Mouse (Mus musculus): ENCODE measurements around the gene C1ra.
A peak's percentile ranks its signal among the peaks of the same experiment; 100 is the strongest.
"Not testable (repeated sequence)": the region's sequence is repeated elsewhere in the genome, so short reads cannot be mapped to it uniquely, and the experiment has no call there.

C1ra gene

DNA sequence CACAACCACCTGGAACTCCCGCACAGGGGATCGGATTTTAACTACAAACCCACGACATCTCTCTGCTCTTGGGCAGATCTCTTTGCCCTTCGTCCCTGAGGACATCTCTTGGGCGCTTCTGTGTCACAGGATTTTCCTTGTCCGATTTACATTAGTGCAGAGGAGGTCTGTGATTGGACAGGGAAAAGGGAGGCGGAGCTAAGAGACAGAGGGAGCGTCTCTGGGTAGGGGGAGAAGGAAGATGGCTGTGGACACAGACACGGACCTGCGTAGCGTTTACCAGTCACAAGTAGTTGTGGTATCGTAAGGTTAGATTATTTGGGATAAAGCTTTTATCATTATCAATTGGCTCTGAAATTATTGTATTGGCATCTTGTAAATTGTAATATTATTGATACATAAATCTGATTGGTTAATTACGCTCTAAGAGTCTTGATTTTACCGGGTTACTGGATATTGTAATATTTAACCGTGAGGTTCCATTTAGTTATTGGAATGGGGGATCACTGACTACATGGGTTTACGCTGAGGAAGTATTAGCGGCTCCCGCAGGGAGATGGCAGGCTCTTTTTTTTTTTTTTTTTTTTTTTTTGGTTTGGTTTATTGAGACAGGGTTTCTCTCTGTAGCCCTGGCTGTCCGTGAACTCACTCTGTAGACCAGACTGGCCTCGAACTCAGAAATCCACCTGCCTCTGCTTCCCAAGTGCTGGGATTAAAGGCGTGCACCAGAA is 26.6 kb upstream of the C1ra start:
- no peak for DNase-seq (ENCODE audit: low read depth)

DNA sequence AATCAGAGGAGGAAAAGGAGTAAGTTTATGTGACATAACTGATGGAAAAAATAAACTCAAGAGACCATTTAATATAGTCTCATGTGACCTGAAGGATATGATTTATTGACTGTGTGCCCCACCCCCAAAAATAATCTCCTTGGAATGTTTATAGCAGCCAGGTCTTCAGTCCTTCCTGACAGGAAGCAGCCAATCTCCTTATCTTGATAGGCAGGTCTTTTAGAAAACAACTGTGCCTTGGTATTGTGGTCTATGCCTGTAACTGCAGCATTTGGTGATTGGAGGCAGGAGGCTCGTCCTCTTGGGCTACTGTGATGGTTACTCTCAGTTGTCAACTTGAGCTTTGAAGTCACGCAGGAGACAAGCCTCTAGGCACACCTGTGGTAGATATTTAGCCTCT is 24.7 kb upstream of the C1ra start:
- DNase-seq (ENCODE audit: low read depth): no peak

DNA sequence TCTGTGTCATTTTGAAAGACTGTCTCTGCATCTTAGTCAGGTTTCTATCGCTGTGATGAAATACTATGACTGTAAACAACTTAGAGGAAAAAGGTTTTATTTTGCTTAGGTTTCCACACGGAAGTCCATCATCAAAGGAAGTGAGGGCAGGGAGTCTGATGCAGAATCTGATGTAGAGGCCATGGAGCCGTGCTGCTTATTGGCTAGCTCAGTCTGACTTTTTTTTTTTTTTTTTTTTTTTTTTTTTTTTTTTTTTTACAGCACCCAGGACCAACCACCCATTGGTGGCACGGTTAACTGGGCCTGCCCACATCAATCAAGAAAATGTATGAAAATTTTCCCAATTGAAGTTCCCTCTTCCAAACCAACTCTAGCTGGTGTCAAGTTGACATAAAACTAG is 23.3 kb upstream of the C1ra start:
- no peak for DNase-seq (ENCODE audit: low read depth)

DNA sequence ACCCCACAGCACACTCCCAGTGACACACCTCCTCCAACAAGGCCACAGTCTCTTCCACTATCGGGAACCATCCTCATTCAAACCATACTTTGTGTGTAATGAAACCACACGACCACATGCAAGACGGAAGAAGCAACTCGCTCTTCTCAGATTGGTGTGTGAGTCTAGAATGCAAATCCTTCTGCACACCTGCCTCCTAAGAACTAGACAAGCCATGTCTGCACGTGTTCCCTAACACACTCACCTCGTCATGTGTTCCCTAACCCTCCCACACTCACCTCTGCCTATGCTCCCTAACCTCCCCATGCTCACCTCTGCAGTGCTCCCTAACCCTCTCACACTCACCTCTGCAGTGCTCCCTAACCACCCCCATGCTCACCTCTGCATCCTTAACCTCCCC is 20.8 kb upstream of the C1ra start:
- no peak for DNase-seq (ENCODE audit: low read depth)

DNA sequence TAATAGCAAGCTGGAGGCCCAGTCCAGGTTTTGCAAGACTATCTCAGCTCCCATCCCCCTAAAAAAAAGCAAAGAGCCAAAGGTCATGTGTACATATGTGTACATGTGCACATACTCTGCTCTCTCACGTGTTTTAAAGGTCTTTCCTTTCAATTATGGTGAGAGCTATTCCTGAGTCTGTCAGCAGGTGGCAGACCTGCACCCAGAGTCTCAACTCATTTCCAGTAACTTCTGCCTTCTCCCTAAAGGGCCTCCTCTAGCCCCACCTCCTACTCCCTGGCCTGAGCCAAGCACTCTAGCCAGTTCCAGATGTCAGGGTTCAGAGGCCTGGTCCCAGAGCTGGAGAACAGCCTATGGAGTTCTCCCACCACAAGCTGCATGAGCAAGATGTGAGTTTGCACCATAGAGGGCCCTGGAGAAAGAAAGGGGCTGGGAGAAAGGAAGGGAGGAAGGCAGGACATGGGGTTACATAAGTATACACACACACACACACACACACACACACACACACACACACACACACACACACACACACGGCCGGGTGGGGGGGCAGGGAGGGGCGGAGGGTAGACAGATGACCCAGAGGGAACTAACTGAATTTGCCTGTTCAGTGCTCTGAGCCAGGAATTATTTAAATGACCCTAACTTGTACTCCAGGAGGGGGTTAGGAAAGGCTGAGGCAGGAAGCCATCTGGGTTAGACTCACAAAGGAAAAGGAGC is 19.2 kb upstream of the C1ra start, which contains the start of gene C1rl:
C1rl (plus strand) TSS at position 272 of the 720 bp plus-strand sequence.
- DNase-seq (ENCODE audit: low read depth): peak; percentile 87

DNA sequence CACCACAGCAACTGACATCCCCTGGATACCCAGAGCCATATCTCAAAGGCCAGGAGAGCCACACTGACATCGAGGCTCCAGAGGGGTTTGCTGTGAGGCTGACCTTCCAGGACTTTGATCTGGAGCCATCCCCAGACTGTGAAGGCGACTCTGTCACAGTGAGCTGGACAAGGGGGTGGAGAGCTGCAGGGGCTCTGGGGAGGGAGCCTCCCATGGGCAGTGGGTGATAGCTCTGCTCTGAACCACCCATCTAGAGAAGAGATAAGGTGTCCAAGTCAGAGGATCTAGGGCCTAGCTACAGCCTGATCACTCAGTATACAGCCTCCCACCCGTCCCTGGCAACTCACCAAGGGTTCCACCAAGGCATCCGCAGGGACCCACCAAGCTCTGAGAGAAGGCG is 18.3 kb upstream of the C1ra start:
- no peak for DNase-seq (ENCODE audit: low read depth)

DNA sequence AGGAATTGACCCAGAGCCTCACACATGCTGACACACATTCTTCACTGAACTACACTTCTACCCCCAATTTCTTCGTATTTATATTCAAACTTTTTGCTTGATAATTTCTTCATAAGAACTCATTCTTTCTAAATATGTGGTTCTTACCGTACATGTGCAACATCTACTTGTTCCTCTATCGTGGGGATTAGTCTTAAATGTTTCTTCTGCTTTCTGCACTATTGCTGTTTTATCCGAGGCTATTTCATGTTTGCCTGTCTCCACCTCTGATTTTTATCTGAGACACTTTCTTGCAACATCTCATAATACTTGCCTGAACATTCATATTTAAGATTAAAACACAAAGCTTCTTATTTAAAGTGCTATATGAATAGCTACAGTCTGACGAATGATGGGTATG is 16.2 kb upstream of the C1ra start:
- DNase-seq (ENCODE audit: low read depth): no peak

DNA sequence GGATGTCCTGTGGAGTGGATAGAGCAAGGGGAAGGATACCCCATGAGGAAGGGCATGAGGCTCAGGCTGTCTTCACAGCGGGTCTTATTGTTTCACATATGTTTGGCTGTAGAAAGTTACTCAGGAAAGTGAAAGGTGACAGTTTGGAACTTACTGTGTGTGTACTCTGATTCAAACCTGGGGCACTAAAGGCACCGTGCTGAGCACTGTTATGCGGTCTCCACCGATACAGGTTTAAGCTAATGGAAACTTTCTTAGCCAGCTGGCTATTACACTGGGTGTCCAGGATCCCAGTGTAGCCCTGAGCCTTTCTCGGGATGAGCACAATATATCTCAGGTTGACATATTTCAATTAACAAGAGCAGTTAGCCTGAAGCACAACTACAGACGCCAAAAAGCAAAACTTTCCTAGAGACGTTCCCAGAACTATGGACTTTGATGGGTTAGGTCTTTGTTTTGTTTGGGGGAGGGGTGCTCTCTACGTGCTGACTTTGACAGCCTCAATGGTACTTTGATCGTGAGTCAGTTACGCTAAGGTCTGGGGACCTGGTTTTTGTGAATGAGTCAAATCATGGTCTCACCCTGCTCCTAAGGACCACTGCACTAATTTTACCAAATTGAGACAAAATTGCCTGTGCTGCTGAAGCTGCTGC is 12.2 kb upstream of the C1ra start:
- DNase-seq (ENCODE audit: low read depth): no peak

DNA sequence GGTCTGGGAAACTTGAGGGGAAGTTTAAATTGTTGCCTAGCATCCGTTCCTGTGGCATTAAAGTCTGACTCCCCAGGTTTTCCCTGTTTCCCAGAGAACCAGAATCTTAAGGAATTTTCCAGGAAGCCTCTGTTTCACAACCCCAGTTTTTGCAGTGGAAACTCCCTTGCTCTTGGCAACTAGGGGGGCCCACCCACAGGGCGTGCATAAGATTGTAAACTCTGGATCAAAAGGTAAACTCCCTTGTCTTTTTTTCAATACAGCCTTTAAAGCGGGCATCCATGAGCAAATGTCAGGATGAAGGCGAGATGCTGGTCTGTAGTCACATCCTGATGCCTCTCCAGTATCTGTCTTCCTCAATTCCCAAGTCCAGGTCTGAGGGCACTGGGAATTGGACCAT is 10.7 kb upstream of the C1ra start:
- DNase-seq (ENCODE audit: low read depth): no peak

DNA sequence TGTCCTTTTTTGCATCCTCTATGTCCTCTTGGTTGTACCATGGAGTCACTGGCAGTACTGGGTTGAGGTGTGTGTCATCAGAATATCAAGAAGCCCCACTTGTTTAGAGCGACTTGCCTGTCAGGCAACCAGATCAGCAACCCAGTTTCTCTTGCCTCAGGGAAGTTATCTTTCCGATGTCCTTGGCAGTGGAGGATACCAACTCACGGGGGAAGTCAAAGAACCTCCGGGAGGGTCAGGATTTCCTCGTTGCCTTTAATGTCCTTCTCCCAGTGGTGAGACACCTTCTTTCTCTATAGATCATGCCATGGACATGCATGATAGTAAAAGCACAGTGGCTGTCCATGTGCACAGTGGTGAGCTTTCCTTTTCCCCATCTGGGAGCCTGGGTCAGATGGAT is 10.2 kb upstream of the C1ra start:
- no peak for DNase-seq (ENCODE audit: low read depth)

DNA sequence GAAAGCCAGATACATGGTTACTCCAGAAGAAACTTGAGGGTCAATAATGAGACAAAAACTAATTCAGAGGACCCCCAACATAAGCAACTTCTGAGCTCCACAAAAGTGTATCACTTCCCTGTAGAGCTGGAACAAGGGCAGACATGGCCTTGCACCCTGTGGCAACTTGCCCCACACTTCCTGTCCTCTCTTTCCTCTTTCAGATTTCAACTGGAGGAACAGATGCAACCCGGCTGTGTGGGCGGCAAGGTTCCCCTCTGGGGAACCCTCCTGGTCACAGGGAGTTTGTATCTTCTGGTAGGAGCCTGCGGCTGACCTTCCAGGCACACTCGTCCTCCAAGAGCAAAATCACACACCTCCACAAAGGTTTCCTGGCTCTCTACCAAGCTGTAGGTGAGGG is 7.2 kb upstream of the C1ra start:
- DNase-seq (ENCODE audit: low read depth): no peak

DNA sequence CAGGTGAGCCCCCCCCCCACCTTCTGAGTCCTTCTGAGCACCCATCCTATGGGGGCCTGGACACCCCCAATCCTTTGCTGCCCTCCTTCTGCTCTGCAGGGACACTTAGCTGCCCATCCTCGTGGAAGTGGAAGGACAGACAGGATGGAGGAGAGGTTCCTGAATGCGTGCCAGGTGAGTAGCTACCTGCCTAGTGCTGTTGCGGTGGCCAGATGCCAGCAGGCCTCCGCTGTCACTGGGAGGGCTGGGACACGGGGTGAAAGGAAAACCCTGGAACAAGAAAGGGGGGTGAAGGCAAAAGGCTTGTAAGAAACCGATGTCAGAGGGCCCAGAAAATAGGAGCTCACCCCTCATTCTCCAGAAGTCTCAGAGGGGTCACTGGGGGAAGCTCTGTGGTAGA is 5.2 kb upstream of the C1ra start:
- DNase-seq (ENCODE audit: low read depth): no peak

DNA sequence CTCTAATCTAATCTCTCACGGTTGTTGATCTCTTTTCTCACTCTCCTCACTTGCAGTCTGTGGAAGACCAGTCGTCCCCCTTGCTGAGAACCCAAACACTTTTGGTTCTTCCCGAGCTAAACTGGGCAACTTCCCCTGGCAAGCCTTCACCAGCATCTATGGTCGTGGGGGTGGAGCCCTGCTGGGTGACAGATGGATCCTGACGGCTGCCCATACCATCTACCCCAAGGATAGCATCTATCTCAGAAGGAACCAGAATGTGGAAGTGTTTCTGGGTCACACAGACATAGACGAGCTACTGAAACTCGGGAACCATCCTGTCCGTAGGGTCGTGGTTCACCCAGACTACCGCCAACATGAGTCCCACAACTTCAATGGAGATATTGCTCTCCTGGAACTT is 3.9 kb upstream of the C1ra start:
- DNase-seq (ENCODE audit: low read depth): no peak

DNA sequence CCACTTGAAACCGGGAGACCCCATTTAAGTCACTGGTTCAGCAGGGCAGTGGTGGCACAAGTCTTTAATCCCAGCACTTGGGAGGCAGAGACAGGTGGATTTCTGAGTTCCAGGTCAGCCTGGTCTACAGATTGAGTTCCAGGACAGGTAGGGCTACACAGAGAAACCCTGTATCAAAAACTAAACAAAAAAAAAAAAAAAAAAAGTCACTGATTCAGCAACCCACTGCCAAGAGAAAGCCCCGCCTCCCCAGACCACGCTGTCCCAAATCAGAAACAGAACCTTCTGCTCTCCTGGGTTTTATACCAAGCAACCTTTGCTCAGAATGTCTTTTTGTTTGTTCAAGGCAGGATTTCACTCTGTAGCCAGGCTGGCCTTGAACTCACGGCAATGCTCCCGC is 3.0 kb upstream of the C1ra start:
- DNase-seq (ENCODE audit: low read depth): not testable (repeated sequence)

DNA sequence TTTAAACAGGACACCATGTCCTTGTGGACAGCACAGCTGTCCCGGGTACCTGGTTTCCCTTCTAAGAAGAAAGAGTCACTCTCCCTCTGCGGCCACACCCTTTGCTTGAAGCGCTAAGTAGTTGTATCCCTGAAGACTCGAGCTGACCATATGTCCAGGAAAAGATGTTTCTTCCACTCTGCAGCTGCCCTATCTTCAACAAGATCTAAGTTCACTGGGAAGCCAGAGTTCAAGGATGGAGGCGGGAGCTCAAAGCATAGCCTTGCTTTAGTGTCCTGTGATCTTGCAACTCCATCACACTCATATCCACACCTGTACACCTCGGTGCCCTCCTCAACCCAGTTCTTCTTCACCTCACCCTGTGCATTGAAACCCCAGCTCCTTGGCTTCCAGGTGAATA is 269 bp upstream of the C1ra start:
- DNase-seq (ENCODE audit: low read depth): no peak

DNA sequence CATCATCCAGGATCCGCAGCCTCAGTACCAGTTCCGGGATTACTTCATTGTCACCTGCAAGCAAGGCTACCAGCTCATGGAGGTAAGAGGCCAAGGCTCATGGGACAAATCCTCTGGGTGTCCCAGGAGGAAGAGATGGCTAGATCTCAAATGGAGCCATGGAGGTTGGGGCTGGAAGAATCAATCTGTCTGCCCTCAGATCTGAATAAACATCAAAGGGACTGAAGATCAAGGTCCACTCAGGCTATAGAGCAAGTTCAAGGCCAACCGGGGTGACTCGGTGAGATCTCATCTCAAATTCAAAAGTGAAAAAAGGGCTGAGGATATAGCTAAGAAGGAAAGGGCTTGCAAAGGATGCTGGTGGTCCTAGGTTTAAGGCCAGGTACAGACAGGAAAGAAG is 5.5 kb downstream of the C1ra start:
- not testable (repeated sequence) for DNase-seq (ENCODE audit: low read depth)

DNA sequence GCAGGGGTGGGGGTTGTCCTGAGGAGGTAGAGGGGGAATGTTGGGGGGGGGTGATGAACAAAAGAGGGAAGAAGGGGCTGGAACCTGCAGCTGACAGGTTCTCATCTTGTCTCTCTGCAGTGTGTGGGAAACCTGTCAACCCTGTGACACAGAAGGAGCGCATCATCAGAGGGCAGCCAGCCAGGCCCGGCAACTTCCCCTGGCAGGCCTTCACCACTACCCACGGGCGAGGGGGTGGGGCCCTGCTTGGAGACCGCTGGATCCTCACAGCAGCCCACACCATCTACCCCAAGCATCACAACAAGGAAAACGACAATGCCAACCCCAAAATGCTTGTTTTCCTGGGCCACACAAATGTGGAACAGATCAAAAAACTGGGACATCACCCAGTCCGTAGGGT is 9.9 kb downstream of the C1ra start:
- DNase-seq (ENCODE audit: low read depth): not testable (repeated sequence)

DNA sequence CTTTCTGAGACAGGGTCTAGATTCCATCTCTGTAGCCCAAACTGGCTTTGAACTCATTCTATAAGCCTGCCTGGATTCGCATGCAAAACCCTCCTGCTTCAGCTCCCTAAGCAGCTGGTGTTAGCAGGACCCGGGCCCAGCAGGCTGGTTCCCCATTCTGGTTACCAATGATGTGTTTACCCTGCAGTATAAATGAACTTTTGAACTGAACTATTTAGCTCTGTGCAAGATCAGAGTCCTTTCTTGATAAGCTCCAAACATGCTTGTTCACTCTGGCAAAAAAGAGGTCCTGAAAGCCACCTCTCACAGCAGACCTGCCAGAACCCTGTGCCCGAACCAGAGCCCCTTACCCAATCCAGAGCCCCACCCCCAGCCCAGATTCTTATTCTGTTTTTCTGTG is 15.7 kb downstream of the C1ra start:
- no peak for DNase-seq (ENCODE audit: low read depth)

DNA sequence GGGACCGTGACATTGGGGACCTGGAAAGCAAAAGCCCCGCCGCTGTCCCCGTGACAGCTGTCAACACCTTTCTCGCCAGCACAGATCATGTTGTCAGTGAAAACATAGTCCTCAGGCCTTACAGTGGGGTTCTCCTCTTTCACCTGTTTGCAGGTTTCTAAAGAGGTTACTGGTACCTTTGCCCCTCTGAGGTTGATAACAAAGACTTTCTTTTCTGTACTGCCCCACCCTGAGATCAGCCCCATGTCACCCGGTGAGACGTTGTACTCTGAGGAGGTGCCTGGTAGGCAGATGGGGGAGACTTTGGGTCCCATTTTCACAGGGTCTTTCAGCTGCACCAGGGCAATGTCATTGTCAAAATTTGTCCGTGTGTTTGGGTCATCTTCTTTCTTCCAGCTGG is 18.9 kb downstream of the C1ra start:
- DNase-seq (ENCODE audit: low read depth): no peak

DNA sequence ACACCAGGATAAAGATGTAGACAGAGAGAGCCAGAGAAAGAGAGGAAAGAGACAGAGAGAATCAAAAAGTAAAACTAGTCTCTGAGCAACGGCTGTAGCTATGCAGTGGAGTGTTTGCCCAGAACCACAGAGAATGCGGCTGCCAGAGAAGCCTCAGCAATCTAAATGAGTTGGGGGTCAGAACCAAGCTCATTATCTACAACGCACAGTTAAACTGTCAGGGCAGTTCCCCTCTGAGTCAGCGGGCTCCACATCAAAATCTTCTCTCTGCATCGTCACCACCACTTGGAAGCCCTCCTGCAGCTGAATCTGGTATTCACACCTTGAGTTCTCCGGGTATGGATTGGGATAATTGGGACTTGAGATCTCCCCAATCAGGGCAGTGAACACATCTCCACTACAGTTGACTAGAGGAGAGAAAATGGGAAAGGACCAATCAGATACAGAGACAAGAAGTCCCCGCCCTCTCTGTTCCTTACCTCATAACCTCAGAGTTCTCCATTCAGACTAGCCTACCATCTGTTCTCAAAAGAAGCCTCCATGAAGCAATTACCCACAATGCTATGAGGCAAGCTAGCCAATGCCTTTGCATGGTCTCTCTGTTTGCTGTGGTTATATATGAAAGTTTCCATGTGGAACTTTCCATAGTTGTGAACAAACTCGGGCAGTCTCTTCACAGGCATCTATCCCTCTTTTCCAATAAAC is 24.1 kb downstream of the C1ra start:
- DNase-seq (ENCODE audit: low read depth): not testable (repeated sequence)

DNA sequence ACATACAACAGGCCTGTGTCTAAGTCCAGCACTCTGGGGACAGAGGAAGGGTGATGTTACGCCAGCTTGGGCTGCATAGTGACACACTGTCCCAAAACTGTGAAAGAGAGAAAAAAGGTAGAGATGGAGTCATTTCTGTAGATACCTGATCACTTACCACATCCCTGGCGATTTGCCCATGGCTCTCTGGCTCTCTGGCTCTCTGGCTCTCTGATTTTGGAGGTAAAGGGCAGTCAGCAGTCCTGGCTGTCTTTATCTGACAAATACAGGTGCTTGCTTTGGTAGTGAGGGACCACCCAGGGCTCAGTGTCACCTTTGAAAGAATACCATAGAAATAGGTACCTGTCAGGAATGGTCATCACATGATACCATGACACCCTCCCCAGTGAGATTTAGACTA is 29.0 kb downstream of the C1ra start:
- DNase-seq (ENCODE audit: low read depth): not testable (repeated sequence)

DNA sequence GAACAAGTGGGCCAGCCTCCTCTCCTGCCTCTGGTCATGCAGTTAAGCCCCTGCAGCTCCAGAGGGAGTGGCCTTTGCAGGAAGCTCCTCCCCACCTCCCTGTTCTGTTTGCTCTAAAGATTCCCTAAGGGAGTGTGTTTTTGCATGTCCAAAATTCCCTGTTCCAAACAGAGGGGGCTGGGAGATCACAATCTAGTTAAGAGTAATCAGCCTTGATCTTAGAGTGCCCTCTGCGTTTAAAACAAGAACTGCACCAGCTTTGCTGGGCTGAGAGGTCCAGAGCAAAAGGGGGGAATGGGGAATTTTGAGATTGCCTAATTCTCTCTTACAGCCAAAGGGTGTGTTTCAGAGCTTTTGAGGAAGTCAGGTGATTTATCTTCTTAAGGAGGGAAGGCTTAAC is 30.1 kb downstream of the C1ra start, which contains the start of gene C1s1:
C1s1 (minus strand) TSS at position 76 of the 400 bp plus-strand sequence.
- peak; percentile 68 for DNase-seq (ENCODE audit: low read depth)

DNA sequence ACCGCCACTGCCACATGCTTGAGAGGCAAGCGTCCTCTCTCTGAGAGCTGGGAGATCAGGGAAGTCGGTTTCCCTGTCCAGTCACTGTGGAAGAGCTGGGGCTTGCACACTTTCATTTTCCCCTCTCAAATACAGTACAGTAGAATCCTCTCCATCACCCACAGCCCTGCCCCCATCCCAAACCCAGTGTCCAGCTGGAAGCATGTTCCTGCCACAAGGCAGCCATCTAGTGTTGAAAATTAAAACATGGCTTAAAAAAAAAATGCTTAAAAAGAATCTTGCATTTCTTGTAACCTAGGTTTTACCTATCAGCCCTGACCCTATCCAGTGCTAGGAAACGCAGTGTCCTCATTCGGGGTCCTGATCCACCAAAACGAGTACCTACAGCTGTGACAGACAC is 32.3 kb downstream of the C1ra start:
- no peak for DNase-seq (ENCODE audit: low read depth)

Measured in fibroblast of lung, adult 2 months (primary cell).